Mouse (Mus musculus): ENCODE results near the gene Gpbp1.

GRCm38 (mm10) chr13:111431174-111431573, 58.7 kb downstream of the Gpbp1 start:
- TF ChIP-seq EP300 (IDR thresholded peaks at IDR 0.05; ENCODE audit: insufficient read depth, low read depth, low read length): no peak
- TF ChIP-seq CTCF (IDR thresholded peaks at IDR 0.05; ENCODE audit: low read depth, low read length): no peak
- TF ChIP-seq POLR2A (IDR thresholded peaks at IDR 0.05; ENCODE audit: insufficient read depth, low read length): no peak

All from ES-Bruce4 (cell line).